Mouse (Mus musculus): ENCODE data around the gene Mup20. TPM values are rescaled to one million over a fixed set of nuclear protein-coding genes. Genes with fewer than 3 reads are reported as not detected.

Mup20 gene
- not detected in 2 replicates for polyA plus RNA-seq (2015; fragmentation: Nextera tagmentation; extraction: Ambion mirVana)

DNA sequence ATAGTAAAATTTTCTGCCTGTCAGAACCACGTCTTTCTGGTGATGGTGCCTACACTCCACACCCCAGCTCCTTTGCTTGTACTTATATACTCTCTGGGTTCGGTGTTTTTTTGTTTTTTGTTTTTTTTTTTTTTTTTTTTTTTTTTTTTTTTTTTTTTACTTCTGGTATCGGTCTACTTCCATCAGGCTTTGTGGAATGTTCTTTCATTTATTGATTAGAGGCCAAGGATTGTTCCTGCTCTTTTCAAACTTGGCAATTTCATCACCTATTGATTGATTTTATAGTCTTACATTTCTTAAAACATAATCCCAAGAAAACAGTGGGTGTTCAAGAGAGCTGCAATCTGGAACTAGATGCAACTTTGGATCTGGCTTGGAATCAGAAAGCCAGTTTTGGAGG lies at the start of gene Mup20:
Gene Mup20 (minus strand): TSS at position 101 of the 400 bp plus-strand sequence.

DNA sequence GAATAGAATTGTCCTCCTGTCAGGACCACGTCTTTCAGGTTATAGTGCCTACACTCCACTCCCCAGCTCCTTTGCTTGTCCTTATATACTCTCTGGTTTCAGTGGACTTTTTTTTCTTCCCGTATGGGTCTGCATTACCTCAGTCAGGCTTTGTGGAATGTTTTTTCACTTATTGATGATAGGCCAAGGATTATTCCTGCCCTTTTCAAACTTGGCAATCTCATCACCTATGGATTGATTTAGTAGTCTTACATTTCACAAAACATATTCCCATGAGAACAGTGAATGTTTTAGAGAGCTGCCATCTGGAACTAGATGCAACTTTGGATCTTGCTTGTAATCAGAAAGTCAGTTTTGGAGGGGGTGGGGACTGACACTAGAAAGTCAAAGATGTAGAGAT lies 33.3 kb upstream of the Mup20 start, which contains the start of gene Mup3:
Gene Mup3 (minus strand): TSS at position 102 of the 400 bp plus-strand sequence.

Other genes with a start within 250 kb of the Mup20 start
- not detected in 2 replicates for gene Mup5, start 218.9 kb downstream of the Mup20 start, polyA plus RNA-seq (2015; fragmentation: Nextera tagmentation; extraction: Ambion mirVana)
- gene Mup3, start 33.2 kb upstream of the Mup20 start, polyA plus RNA-seq (2015; fragmentation: Nextera tagmentation; extraction: Ambion mirVana) = not detected in 2 replicates
- gene Mup21, start 96.7 kb upstream of the Mup20 start, polyA plus RNA-seq (2015; fragmentation: Nextera tagmentation; extraction: Ambion mirVana) = not detected in 2 replicates
- 7.8 and 8.7 TPM in 2 replicates for gene Zfp37, start 176.9 kb upstream of the Mup20 start, polyA plus RNA-seq (2015; fragmentation: Nextera tagmentation; extraction: Ambion mirVana)
- gene Slc31a2, start 208.4 kb upstream of the Mup20 start, polyA plus RNA-seq (2015; fragmentation: Nextera tagmentation; extraction: Ambion mirVana) = 52.7 and 61.7 TPM in 2 replicates